Mouse (Mus musculus) frontal cortex, postnatal 25 days (tissue): ENCODE measurements around the gene Lilra6.
"Not testable (repeated sequence)": the region's sequence is repeated elsewhere in the genome, so short reads cannot be mapped to it uniquely, and the experiment has no call there.

Source experiments
- DNase-seq, 2 experiments: peaks; one replicate each; pipeline ENCODE4 v3.0.0; 2022; ENCODE audit warnings: low spot score in 2 of 2

The Lilra6 gene

GRCm38 (mm10) chr7:3915387-3915786 is at the start of gene Lilra6:
Lilra6 (minus strand) TSS chr7:3915503.
- not testable (repeated sequence) for DNase-seq

GRCm38 (mm10) chr7:3962017-3962416 is 46.7 kb upstream of the Lilra6 start:
- no peak for DNase-seq

- no peak for DNase-seq
Measured at GRCm38 (mm10) chr7:3957387-3957786, 42.1 kb upstream of the Lilra6 start.

GRCm38 (mm10) chr7:3949159-3949558 is 33.9 kb upstream of the Lilra6 start:
- no peak for DNase-seq

GRCm38 (mm10) chr7:3948223-3948622 is 32.9 kb upstream of the Lilra6 start:
- DNase-seq: no peak

- no peak for DNase-seq
Measured at GRCm38 (mm10) chr7:3946117-3946516, 30.8 kb upstream of the Lilra6 start.

- DNase-seq: no peak
Measured at GRCm38 (mm10) chr7:3940915-3941314, 25.6 kb upstream of the Lilra6 start.

GRCm38 (mm10) chr7:3939866-3940525 is 24.7 kb upstream of the Lilra6 start:
- no peak for DNase-seq

- DNase-seq: not testable (repeated sequence)
Measured at GRCm38 (mm10) chr7:3935473-3935872, 20.2 kb upstream of the Lilra6 start.

- no peak for DNase-seq
Measured at GRCm38 (mm10) chr7:3903704-3904103, 11.6 kb downstream of the Lilra6 start.

GRCm38 (mm10) chr7:3898036-3898590 is 17.2 kb downstream of the Lilra6 start, which contains the start of gene Gm14548:
Gm14548 (minus strand) TSS chr7:3898120.
- DNase-seq: not testable (repeated sequence)

GRCm38 (mm10) chr7:3875032-3875431 is 40.3 kb downstream of the Lilra6 start:
- not testable (repeated sequence) for DNase-seq
